Mouse (Mus musculus): ENCODE data around the gene Olfr495.

The Olfr495 gene

DNA sequence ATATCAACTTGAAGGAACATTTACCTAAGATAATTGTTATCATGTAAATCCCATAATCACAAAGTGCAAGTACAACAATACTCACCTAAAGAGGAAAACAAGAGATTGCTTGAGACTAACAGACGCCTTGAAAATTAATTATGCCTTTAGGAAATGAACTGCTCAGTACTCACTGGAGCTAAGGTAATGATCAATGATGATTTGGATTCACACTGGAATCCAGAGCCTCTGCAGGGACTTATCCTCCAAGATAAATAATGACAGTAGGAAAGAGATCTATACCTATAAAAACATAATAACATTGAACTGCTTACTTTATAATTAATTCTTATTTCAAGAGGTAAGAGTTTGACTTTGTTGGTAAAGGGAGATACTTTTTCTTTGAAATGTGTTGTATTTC lies at the start of gene Olfr495:
TSS of gene Olfr495 (plus strand) at position 301 of the 400 bp plus-strand sequence.
- no peak for DNase-seq (ENCODE audit: low spot score)

DNA sequence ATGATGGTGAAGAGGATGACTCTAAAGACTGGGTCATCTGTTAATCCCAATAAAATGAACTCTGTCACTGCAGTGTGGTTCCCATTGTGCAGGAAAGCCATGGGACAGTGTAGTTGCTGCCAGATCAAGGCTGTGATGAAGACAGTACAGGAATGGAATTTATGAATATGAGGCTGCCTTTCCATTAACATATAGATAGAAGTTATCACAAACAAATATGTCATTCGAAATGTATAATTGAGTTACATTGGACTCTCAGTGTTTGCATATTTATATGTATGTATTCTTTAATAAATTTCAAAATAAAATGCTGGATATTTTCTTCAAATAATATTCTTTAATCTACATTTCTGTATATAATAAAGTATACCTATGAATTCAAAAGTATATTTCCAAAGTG lies 46.1 kb upstream of the Olfr495 start, which contains the start of gene Olfr493:
TSS of gene Olfr493 (minus strand) at position 101 of the 400 bp plus-strand sequence.
- no peak for DNase-seq (ENCODE audit: low spot score)

GRCm38 (mm10) chr7:108365035-108365434 lies 27.9 kb upstream of the Olfr495 start, which contains the start of gene Olfr494:
TSS of gene Olfr494 (plus strand) at chr7:108365335.
- DNase-seq (ENCODE audit: low spot score): no peak

DNA sequence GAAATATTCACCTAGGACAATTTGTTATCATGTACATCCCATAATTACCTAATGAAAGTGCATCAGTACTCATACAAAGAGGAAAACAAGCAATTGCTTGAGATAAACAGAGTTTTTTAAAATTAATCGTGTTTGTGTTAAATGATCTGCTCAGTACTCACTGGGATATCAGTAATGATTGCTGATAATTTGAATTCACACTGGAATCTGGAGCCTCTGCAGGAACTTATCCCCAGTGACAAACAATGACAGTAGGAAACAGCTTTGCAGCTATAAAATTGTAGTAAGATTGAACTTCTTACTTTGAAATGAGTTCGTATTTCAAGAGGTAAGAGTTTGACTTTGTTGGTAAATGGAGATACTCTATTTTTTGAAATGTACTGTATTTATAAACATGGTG lies 27.2 kb downstream of the Olfr495 start, which contains the start of gene Olfr497:
TSS of gene Olfr497 (plus strand) at position 301 of the 400 bp plus-strand sequence.
- no peak for DNase-seq (ENCODE audit: low spot score)
